Mouse (Mus musculus): ENCODE results near the gene Kalrn.
A peak's percentile ranks its signal among the peaks of the same experiment; 100 is the strongest.

The Kalrn gene

GRCm38 (mm10) chr16:34573151-34573802 is at the start of gene Kalrn:
Gene Kalrn (minus strand): TSS chr16:34573532.
- peak; percentile 92 for DNase-seq (ENCODE audit: low spot score)

DNA sequence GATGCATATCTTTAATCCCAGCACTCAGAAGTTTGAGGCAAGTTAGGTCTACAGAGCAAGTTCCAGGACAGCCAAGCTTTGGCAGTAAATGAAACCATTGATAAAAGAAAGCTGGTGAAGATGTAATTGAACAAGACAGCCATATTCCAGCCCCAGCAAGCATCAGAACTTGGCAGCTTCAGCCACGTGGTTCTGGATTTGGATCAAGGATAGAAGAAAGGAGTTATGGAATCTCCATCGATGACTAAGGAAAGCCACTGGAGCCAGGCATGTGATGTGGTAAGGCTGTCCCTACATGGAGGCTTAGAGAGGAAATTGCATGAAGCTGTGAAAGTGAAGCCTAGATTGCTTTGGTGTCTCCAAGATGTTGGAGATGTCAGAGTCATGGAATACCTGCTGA is 40.7 kb upstream of the Kalrn start:
- no peak for DNase-seq (ENCODE audit: low spot score)

DNA sequence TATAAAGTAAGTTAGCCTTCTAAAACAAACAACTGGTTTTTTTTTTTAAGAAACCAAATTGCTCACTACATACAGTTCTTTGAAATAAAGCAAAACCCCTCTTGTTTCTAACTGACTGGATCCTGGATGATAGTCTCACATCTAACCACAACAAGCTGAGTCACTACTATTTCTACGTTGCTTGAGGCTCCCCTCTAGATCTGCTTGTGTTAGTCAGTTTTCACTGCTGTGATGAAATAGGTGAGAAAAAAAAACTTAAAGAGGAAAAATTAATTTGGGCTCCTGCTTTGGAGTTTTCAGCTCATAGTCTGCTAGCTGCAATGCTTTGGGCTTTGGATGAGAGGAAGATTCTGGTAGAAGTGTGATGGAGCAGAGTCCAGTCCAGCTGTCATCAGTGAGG is 36.8 kb upstream of the Kalrn start:
- DNase-seq (ENCODE audit: low spot score): no peak

DNA sequence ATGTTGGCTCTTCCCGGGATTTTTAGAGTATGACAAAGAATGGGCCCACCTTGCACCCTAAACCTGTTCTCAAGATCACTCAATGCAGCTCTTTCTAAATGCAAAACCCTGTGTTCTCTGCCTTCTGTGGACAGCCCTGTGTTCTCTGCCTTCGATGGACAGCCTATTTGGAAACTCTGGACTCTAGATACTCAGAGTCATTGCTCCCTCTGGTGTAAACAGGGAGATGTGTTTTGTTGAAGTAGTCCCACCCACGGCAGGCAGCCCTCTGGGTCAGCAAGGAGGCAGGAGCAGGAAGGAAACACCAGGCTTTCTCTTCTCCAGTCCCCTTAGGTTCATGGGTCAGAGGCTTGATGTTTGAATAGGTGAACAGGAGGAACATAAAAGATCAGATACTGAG is 32.3 kb upstream of the Kalrn start:
- DNase-seq (ENCODE audit: low spot score): peak; percentile 47

- DNase-seq (ENCODE audit: low spot score): no peak
These were observed 30.5 kb upstream of the Kalrn start for GRCm38 (mm10) chr16:34603854-34604253.

- DNase-seq (ENCODE audit: low spot score): no peak
These were observed 29.7 kb upstream of the Kalrn start for GRCm38 (mm10) chr16:34603076-34603475.

- DNase-seq (ENCODE audit: low spot score): no peak
These were observed 28.6 kb upstream of the Kalrn start for GRCm38 (mm10) chr16:34601954-34602353.

- no peak for DNase-seq (ENCODE audit: low spot score)
These were observed 22.0 kb upstream of the Kalrn start for GRCm38 (mm10) chr16:34595294-34595693.

DNA sequence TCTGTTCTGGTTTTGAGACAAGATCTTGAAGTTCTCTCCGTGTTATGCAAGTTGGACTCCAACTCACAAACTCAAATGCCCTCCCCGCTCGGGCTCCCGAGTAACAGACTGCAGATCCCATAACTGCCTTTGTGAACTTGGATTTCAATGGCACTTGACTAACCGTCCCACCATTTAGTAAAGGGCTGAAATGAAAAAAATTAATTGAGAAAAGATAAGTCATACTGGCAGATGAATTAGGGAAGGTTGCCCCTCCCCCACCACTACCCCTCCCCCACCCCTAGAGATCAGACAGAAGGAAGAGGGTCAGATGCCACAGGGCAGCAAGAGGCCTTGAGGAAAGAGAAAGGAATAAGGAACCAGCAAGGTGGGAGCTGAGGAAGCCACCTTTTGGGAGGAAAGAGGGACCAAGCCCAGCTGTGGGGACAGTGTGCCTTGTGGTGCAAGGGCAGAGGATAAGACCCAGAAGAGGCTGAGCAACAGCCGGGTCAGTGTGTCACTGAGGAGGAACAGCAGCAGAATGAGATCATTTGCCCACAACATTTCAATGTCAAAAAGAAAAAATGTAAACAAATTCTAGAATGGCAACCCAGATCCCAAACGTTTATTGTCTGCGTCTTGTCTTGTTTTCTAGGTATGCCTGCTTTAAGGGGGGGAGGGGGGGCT is 21.4 kb upstream of the Kalrn start:
- no peak for DNase-seq (ENCODE audit: low spot score)

GRCm38 (mm10) chr16:34592696-34593095 is 19.4 kb upstream of the Kalrn start:
- no peak for DNase-seq (ENCODE audit: low spot score)

GRCm38 (mm10) chr16:34591934-34592333 is 18.6 kb upstream of the Kalrn start:
- no peak for DNase-seq (ENCODE audit: low spot score)

DNA sequence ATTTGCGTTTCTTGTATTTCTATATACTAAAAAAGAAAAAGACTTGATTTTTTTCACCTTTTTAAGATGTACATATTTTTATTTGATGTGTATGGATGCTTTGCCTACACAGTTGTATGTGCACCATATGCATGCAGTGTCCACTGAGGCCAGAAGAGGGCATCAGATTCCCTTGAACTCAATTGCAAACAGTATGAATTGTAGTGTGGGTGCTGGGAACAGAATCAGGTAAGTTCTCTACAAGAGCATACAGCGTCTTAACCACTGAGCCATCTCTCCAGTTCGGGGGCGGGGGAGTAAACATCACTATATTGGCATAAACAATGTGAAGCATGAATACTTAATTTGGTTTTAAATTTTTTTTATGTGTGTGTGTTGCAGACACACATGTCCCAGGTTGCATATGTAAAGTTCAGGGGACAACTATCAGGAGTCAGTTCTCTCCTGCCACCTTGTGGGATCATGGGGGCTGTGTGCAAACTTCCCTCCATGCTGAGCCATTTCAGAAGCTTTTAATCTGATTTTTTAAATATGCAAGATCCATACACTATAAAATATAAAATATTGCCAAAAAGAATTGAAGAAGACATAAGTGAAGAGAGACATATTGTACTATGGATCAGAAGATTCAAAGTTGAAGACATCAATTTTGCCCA is 6.5 kb upstream of the Kalrn start:
- no peak for DNase-seq (ENCODE audit: low spot score)

- peak; percentile 55 for DNase-seq (ENCODE audit: low spot score)
These were observed 642 bp upstream of the Kalrn start for GRCm38 (mm10) chr16:34573856-34574491.

DNA sequence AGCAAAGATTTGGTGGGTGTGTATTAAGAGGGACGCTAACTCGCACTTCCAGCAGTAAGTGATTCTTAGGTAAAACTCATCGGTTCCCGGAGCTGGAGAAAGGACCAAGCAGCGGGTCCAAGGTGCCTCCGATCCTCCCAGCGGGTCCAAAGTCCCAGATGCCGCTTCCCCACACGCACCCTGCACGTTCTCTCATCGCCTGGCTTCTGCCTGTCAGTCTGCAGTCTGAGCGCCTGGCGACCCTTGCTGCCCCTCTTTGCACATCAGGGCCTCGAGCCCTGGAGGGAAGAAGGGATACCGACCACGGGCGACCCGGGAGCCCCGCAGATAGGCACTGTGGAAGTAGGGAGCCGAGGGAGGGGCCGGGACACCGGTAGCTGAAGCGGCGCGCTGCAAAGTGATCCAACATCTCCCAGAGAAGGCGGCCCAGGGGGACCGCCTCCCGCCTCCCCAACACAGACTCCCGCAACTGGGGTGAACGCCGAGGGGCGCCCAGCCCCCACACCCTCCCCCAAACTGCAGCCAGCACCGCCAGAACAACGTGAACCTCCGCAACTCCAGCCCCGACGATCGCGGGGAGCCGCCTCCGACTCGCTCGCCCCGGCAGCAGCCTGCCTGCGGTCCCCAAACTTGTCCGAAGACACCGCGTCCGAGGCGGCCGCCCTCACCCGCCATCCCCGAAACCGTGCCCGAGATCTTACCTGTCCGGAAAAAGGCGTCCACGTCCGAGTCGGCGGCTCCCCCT is 754 bp downstream of the Kalrn start:
- peak; percentile 56 for DNase-seq (ENCODE audit: low spot score)

DNA sequence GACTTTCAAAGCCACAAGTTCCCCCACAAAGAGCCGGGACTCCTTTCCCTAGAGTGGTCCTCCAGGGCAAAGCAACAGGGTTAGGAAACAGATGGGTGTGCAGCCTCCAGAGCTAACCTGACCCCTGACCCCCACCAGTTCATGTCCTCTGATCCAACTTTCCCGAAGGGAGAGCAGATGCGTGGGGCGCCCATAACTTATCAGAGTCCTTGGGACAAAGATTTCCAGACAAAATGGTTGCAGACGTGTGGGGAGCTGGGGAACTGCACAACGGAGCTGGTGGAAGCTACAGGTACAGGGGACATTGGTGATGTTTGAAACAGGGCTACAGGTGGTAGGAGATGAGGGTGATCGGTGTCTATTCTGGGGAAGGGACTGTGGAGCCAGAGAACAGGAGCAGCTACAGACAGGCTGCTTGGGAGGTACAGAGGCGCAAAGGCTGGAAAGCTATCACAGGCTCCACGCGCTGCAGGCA is 1.4 kb downstream of the Kalrn start:
- no peak for DNase-seq (ENCODE audit: low spot score)

DNA sequence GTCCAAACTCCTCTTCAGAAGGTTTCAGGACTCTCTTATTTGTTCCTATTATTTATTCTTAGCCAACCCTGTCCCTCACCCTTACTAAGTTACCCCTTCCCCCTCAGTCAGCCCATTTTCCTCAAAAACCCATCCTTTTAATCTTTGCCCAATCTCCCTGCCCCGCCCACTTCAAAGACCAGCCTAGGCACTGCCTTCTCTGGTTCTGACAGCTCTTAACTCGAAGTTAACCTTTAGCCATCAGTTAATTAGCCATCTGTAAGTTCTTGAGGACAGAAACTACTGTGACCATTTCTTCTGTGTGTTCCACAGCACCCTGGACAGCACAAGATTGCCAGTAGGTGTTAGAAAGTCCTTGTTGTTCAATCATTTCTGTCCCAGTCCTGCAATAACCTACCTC is 3.4 kb downstream of the Kalrn start:
- no peak for DNase-seq (ENCODE audit: low spot score)

GRCm38 (mm10) chr16:34568831-34569230 is 4.5 kb downstream of the Kalrn start:
- no peak for DNase-seq (ENCODE audit: low spot score)

DNA sequence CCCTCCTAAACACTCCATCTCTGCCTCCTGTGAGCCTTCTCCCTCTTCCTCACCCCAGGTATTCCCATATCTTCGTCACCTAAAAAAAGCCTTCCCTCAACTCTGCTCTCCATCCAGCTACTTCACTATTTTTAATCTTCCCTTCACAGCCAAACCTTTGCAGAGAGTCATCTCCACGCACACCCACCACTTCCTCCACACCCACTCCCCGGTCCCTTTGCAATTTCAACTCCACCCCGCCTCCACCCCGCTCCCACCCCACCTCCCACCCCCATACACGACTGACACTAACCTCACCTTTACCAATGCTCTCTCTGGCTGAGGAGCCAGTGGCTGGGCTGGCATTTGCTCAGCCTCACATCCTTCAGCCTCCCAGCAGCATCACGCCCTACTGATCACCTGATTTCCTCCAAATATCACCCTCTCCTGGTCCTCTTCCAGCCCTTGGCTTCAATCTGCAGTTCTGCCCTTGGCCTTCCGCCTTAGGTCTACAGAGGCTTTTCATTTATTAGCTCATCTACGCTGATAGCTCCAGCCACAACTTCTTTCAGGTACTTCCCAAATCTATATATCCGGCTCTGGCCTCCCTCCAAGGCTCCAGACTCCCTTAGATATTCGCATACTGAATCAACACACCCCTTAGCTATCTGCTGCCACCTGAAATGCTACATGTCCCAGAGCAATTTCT is 9.6 kb downstream of the Kalrn start:
- DNase-seq (ENCODE audit: low spot score): no peak

DNA sequence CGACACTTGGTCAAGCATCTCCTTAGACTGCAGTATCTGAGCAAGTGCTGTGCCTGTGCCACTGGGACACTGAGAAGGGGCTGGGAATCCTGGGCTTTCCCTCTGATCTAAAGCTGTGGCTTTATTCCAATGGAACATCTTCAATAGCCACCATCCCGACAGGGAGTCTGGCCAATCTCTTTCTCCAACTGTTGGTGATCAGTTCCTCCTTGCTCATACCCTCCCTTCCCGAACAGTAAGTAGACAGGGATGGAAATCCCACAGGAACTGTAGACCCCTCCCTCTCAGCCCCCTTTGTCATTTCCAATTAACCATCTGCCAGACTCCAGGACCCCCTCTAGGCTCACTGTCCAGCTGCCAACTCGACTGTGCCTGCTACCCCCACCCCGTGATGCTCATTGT is 11.6 kb downstream of the Kalrn start:
- no peak for DNase-seq (ENCODE audit: low spot score)

- DNase-seq (ENCODE audit: low spot score): no peak
These were observed 12.5 kb downstream of the Kalrn start for GRCm38 (mm10) chr16:34560814-34561213.

DNA sequence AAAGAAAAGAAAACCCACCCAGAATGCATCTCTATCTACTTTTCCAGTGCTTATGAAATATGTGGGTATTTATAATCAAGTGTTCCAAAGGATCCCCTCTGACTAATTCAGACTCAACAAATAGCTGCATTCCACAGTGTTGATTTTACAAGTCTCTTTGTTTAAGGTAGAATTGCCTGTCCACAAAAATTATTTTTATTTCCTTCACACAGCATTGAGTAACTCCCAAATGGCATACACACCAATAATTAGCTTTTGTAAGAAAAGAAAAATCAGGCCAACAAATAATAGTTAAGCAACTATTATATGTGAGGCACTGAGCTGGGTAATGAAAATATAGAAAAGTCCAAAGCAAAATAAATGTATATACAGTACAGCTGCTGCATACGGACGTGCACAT is 12.9 kb downstream of the Kalrn start:
- no peak for DNase-seq (ENCODE audit: low spot score)

DNA sequence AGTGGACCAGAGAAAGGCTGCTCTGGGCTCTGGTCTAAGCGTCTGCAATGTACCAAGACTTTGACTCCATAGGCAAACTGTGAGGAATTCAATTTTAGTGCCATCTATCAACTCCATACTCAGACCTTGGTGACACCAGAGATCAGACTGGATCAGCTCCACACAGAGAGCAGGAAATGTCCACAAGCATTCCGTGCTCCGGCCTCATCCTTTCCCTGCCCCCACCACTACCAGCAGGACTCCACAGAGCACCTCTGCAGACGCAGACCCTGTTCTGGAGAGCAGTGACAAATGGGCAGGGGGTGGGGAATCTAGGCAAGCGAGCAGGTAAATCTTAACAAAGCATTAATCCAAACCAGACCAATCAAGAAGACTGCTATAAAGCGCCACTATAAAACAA is 15.4 kb downstream of the Kalrn start:
- DNase-seq (ENCODE audit: low spot score): no peak
